Mouse (Mus musculus): ENCODE measurements around the gene Sspo. TPM values are rescaled to one million over a fixed set of nuclear protein-coding genes. Genes with fewer than 3 reads are reported as not detected.

Sspo gene
- 0.16 TPM in 1 of 2 replicates, not detected in the other for total RNA-seq (2023)

GRCm38 (mm10) chr6:48447929-48448328 lies at the start of gene Sspo:
Gene Sspo (plus strand): TSS chr6:48448229.

DNA sequence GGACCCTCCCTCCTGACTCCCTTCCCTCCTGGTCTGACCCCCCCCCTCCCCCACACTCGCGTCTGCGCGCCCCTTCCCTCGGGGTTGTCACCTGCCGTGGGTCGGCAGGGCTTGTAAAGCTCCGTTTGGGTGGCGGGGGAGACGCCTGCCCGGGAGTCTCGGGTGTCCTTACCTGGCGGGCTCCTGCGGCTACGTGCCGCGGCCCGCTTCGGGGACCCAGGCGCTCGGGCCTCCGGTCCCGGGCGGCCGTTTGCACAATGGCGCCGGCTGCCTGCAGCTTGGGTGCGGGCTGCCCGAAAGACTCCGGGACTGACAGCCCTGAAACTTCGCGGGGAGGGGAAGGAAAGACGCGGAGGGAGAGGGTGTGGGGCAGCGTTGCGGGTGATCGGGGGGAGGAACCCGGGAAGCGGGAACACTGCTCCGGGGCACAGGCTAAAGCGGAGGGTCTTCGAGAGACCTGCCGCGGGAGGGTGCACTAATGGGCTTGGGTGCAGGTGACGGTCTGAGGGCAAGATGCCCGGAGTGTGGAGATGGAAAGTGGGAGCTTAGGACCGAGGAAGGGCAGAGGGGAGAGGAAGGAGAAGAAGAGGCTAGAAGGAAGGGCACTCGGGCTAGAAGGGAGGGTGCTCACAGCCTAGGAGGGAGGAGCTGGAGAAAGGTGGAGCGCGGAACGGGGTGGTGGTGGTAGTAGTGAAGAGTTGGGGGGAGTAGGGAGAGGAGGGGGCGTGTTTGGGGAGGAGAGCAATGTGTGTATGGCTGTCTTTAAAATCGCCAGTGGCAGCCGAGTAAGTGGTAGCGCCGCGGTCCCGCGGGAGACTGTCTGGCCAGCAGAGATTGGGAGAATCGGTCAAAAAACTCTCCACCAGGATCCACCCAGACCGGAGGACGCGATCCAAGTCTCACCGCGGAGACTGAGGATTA lies 2.6 kb upstream of the Sspo start, which contains the start of gene Zfp467:
TSS of gene Zfp467 (minus strand) at position 645 of the 921 bp plus-strand sequence.

DNA sequence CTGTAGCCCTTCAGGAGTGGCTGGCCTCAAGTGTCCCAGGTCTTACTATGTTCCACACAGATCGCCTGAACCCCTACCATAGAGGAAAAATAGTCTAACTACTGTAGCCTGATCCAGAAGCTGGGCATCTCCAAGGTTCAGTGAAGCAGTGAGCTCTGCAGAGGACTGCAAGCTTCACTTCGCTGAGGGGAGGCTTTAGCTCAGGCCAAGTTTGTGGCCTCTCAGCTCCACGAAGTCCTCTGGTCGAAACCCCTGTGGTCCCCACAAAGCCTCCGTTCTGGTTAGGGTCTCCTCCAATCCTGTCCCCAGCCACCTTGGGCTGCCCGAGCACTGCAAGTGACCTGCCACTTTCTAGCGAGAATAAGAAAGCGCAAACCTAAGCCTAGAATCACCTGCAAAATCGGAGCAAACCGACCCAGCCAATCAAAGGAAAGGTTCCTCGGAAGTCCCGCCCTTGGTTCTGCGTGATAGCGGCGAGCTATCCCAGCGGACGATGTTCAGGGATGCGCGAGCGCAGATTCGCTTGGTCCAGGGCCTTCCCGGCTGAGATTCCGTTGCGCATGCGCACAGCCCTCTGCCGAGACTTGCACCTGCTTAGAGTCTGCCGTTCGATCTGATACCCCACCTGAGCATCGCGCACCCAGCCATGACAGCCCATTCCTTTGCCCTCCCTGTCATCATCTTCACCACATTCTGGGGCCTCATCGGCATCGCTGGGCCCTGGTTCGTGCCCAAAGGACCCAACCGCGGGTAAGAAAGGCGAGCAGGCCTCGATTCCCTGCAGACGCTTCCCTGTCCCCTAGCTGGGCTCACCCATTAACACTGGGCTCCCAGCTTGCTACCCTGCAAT lies 89.3 kb downstream of the Sspo start, which contains the start of gene Atp6v0e2:
TSS of gene Atp6v0e2 (plus strand) at position 511 of the 850 bp plus-strand sequence.

Other genes with a start within 250 kb of the Sspo start
- gene Krba1, start 52.6 kb upstream of the Sspo start, total RNA-seq (2023), result 0.45 and 0.82 TPM in 2 replicates
- 8.6 and 11.1 TPM in 2 replicates for gene Zfp467, start 2.4 kb upstream of the Sspo start, total RNA-seq (2023)
- 0.45 TPM in 1 of 2 replicates, not detected in the other for gene Atp6v0e2, start 89.4 kb downstream of the Sspo start, total RNA-seq (2023)
- 22.5 and 23.0 TPM in 2 replicates for gene Lrrc61, start 106.6 kb downstream of the Sspo start, total RNA-seq (2023)
- gene Rarres2, start 124.6 kb downstream of the Sspo start, total RNA-seq (2023), result not detected in 2 replicates
- gene Gm45021, start 141.4 kb downstream of the Sspo start, total RNA-seq (2023), result not detected in 2 replicates
- gene Repin1, start 145.7 kb downstream of the Sspo start, total RNA-seq (2023), result 2.2 and 2.9 TPM in 2 replicates
- gene Gm44965, start 145.7 kb downstream of the Sspo start, total RNA-seq (2023), result 2.2 TPM in 1 of 2 replicates, not detected in the other
- gene Zfp775, start 153.8 kb downstream of the Sspo start, total RNA-seq (2023), result 0.32 and 0.57 TPM in 2 replicates
- gene AI854703, start 178.5 kb downstream of the Sspo start, total RNA-seq (2023), result not detected in 2 replicates
- 0.11 and 0.38 TPM in 2 replicates for gene Gimap8, start 199.0 kb downstream of the Sspo start, total RNA-seq (2023)
- gene Gimap9, start 227.9 kb downstream of the Sspo start, total RNA-seq (2023), result 2.1 and 3.1 TPM in 2 replicates
- gene Gimap4, start 236.3 kb downstream of the Sspo start, total RNA-seq (2023), result 0.29 TPM in 1 of 2 replicates, not detected in the other

All from neutrophil, adult 65 days (primary cell).